Mouse (Mus musculus) stomach, postnatal 0 days (tissue): ENCODE measurements at regions not wholly inside any gene's neighbourhood (a gene's known extent, or its start where the extent isn't known, plus 50 kb on each side); places are given as distances from the start of the nearest gene placed in this dataset.

ENCODE experiments used
- ATAC-seq: fragments of 200-750 bp; cut with Nextera tagmentation; 2 replicates; pipeline ENCODE4 v1.8.0; 2017; ENCODE audit not compliant: low FRiP score, low TSS enrichment
- DNase-seq: peaks from one replicate; pipeline ENCODE4 v3.0.0-alpha.2; 2016; ENCODE audit warnings: low spot score
- H3K27ac ChIP-seq: fragments of 300-500 bp; sonication (generic); replicated peaks from 2 replicates; pipeline ENCODE4 v1.5.1; 2014; ENCODE audit warnings: mild to moderate bottlenecking, control low read depth
- H3K27me3 ChIP-seq: fragments of 300-500 bp; sonication (generic); 2 replicates; pipeline ENCODE4 v1.6.1; 2014; ENCODE audit warnings: low read length; ENCODE audit not compliant: control insufficient read depth, insufficient read depth
- H3K36me3 ChIP-seq: fragments of 300-500 bp; sonication (generic); 2 replicates; pipeline ENCODE4 v1.6.1; 2014; ENCODE audit warnings: low read length, mixed read lengths; ENCODE audit not compliant: control insufficient read depth, insufficient read depth
- H3K4me1 ChIP-seq: fragments of 300-500 bp; sonication (generic); replicated peaks from 2 replicates; pipeline ENCODE4 v1.6.1; 2014; ENCODE audit warnings: antibody characterized with exemption; ENCODE audit not compliant: control insufficient read depth, insufficient read depth
- H3K4me2 ChIP-seq: fragments of 300-500 bp; sonication (generic); replicated peaks from 2 replicates; pipeline ENCODE4 v1.6.1; 2014; ENCODE audit warnings: low read depth, mild to moderate bottlenecking, control low read depth, moderate library complexity
- H3K4me3 ChIP-seq: fragments of 300-500 bp; sonication (generic); 2 replicates; pipeline ENCODE4 v1.5.1; 2014; ENCODE audit warnings: low read depth, low read length, control low read depth
- H3K9ac ChIP-seq: fragments of 300-500 bp; sonication (generic); 2 replicates; pipeline ENCODE4 v1.6.1; 2014; ENCODE audit warnings: mild to moderate bottlenecking, low read length, control low read depth, mixed read lengths
- H3K9me3 ChIP-seq: fragments of 300-500 bp; sonication (generic); 2 replicates; pipeline ENCODE4 v1.6.1; 2016; ENCODE audit warnings: low read length; ENCODE audit not compliant: control insufficient read depth
- CTCF ChIP-seq: IDR thresholded peaks from 2 replicates; pipeline ENCODE4 v1.5.1; 2016; ENCODE audit warnings: antibody characterized with exemption, low read depth, mild to moderate bottlenecking, moderate library complexity
- EP300 ChIP-seq: optimal IDR thresholded peaks from 2 replicates; pipeline ENCODE3; 2016; ENCODE audit warnings: antibody characterized with exemption
- WGBS: fragments of 180-500 bp; shearing (Covaris S2); extraction: QIAGEN DNeasy Blood & Tissue Kit; methylation state at CpG from one replicate; pipeline ENCODE4 v1.1.7; 2014; 5-methylcytosine and 5-hydroxymethylcytosine counted together

DNA sequence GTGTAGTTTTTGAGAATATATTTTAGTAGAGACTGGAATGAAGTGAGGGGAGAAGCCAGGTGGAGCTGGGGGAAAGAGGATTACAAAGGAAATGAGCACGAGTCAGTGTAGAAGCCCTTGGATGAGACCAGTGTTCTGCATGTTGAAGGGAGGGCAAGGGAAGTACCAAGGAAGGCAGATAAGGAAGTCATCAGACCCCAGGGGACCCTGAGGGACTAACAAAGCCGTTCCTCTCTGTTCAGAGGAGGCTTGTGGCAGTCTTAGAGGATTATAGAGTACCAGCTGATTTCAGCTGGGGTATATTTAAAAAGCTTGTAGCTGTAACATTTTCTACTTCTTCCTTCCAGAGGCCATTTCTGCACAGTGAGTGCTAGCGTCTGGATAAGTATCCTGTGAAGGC lies 56.7 kb upstream of the Igsf9b start:
- DNase-seq (no peak), ATAC-seq (no peak)
- H3K4me1 ChIP-seq = no peaks in the 10 kb centered on the region
- H3K4me3 ChIP-seq = no peak overlapping the region
- no peaks in the 10 kb centered on the region for H3K9me3 ChIP-seq
- WGBS = 18% methylated on average over 3 of the region's 3 CpGs
- no peaks in the 10 kb centered on the region for H3K27me3 ChIP-seq
- no peak overlapping the region for H3K27ac ChIP-seq
- no peak overlapping the region for H3K4me2 ChIP-seq
- no peak for TF ChIP-seq CTCF
- no peak for TF ChIP-seq EP300
- no peaks in the 10 kb centered on the region for H3K36me3 ChIP-seq
- no peak overlapping the region for H3K9ac ChIP-seq

DNA sequence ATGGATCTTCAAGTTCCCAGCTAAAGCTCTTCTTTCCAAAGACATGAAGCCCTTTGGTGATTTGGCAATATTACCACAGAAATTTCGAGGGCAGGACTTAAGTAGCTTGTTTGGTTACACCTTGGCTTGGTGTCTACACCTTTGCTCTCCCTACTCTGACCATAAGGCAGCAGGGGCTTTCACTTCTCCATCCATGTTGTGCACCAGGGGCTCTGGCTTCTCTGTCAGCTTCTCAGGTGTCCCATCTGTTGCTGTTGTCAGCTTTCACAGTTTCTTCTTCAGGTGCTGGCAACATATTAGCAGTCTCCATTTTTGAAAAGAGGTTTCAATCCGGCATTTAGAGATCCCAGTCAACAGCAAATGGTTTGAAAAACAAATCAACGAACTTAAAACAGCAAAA lies 58.1 kb upstream of the Igsf9b start:
- no peaks in the 10 kb centered on the region for H3K9me3 ChIP-seq
- DNase-seq (no peak), ATAC-seq (no peak)
- TF ChIP-seq CTCF = no peak
- no peak overlapping the region for H3K27ac ChIP-seq
- H3K9ac ChIP-seq = no peak overlapping the region
- no peaks in the 10 kb centered on the region for H3K36me3 ChIP-seq
- H3K27me3 ChIP-seq = no peaks in the 10 kb centered on the region
- no peak overlapping the region for H3K4me3 ChIP-seq
- H3K4me1 ChIP-seq = no peaks in the 10 kb centered on the region
- H3K4me2 ChIP-seq = no peak overlapping the region
- WGBS = 71% methylated on average over 3 of the region's 3 CpGs

DNA sequence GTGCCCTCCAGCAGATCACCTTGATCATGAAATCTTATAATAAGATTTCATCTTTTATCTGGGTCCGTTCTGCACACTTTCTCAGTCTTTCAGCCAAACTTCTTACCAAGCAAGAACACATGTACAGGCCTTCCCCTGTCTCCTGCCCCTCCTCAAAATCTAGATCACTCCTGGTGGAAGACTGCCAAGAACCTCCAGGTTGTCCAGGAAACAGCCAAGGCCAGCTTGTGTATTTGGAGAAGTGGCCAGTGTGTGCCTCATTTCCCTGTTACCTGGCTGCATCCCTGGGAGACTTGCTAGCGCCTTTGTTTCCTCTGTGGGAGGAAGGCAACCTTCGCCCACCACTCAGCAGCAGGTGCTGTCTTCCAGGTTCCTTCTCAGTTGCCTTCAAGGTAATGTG lies 58.5 kb upstream of the Igsf9b start:
- no peaks in the 10 kb centered on the region for H3K36me3 ChIP-seq
- H3K4me3 ChIP-seq = no peak overlapping the region
- no peaks in the 10 kb centered on the region for H3K4me1 ChIP-seq
- 87% methylated on average over 3 of the region's 3 CpGs for WGBS
- no peak for TF ChIP-seq EP300
- no peak for TF ChIP-seq CTCF
- no peaks in the 10 kb centered on the region for H3K27me3 ChIP-seq
- no peak overlapping the region for H3K4me2 ChIP-seq
- no peak for ATAC-seq
- no peak for DNase-seq
- no peak overlapping the region for H3K27ac ChIP-seq
- H3K9me3 ChIP-seq = no peaks in the 10 kb centered on the region
- no peak overlapping the region for H3K9ac ChIP-seq

DNA sequence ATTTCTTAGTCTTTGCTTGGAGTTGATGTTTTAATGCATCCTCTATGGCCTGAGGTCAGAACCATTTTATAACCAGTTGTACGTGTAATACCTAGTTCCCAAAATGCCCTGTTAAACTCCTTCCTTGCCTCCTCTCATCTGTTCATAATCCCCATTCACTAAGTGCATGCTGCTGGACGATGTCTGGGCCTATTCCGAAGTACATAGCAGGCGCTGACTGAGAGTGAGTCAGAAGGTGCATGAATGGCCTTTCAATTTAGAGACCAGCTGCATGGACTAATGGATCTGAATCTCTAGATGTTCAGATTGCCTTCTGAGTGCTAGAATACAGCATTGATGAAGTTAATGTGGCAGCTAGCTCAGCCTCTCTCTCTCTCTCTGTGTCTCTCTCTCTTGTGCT lies 66.3 kb upstream of the Igsf9b start:
- no peaks in the 10 kb centered on the region for H3K9me3 ChIP-seq
- H3K4me1 ChIP-seq = no peaks in the 10 kb centered on the region
- no peak for TF ChIP-seq EP300
- TF ChIP-seq CTCF = no peak
- ATAC-seq = no peak
- no peak for DNase-seq
- H3K4me2 ChIP-seq = no peak overlapping the region
- WGBS = 77% methylated on average over 4 of the region's 4 CpGs
- no peaks in the 10 kb centered on the region for H3K27me3 ChIP-seq
- H3K36me3 ChIP-seq = no peaks in the 10 kb centered on the region
- no peak overlapping the region for H3K9ac ChIP-seq
- H3K4me3 ChIP-seq = no peak overlapping the region
- H3K27ac ChIP-seq = no peak overlapping the region

DNA sequence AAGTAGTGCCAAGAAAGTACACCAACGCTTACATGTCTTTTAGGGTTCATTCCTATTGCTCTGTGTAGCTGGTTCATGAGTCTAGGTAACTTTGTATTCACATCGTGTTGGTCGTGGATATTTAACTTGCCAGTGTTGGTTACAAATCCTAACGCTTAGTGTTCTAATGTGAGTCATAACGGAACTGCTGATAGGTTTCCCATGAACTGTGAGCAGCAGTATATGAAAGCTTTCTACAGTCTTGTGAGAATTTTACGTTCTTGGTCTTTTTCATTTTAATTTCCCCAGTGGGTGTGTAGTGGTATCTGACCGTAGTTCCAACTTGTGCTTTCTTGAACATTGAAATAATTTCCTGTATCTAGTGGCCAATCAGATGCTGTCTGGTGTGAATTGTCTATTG lies 71.5 kb upstream of the Igsf9b start:
- Histone ChIP-seq H3K27me3 (no peaks in the 10 kb centered on the region), H3K27ac (no peak overlapping the region), H3K4me1 (no peaks in the 10 kb centered on the region), H3K9ac (no peak overlapping the region), H3K4me2 (no peak overlapping the region), H3K9me3 (no peaks in the 10 kb centered on the region), H3K4me3 (no peak overlapping the region), H3K36me3 (no peaks in the 10 kb centered on the region)
- 91% methylated on average over 7 of the region's 7 CpGs for WGBS
- TF ChIP-seq EP300 (no peak), CTCF (no peak)
- ATAC-seq (no peak), DNase-seq (no peak)

DNA sequence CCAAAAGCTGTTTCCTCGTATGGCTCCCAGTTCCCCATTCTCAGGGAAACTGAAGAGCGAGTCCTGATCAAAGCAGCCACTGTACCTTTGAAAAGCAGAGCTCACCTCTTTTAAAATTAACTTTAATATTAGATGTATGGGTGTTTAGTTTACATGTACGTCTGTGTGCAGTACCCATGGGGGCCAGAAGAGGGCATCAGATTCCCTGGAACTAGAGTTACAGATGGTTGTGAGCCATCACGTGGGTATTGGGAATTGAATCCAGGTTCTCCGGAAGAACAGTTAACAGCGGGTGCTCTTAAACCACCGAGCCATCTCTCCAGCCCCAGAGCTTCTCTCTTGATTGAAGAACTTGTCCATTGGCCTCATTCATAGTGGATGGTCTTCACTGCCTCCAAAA lies 66.0 kb upstream of the Jam3 start:
- 79% methylated on average over 7 of the region's 7 CpGs for WGBS
- TF ChIP-seq EP300 (no peak), CTCF (peak; percentile 41)
- H3K36me3 ChIP-seq = no peaks in the 10 kb centered on the region
- ATAC-seq (no peak), DNase-seq (no peak)
- no peaks in the 10 kb centered on the region for H3K27me3 ChIP-seq
- H3K9ac ChIP-seq = no peak overlapping the region
- H3K27ac ChIP-seq = no peak overlapping the region
- no peak overlapping the region for H3K4me3 ChIP-seq
- no peaks in the 10 kb centered on the region for H3K4me1 ChIP-seq
- no peaks in the 10 kb centered on the region for H3K9me3 ChIP-seq
- H3K4me2 ChIP-seq = no peak overlapping the region

DNA sequence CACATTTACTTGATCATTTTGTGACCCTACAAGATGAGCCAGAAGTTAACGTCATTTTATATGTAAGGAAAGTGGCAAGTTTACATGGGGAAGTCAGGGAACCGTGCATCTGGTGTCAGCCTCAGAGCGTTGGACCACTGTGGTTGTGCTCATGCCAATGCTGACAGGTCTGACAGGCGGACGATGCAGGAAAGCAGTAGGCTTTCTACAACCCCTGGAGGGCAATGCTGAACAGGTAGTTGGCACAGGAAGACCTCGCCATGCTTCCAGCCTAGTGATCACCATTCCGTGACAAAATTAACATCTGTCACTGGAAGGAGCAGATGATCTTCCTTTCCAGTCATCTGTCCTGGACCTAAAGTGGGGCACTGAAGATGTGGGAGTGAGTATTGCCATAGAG lies 60.8 kb upstream of the Jam3 start:
- Histone ChIP-seq H3K27me3 (no peaks in the 10 kb centered on the region), H3K9ac (no peak overlapping the region), H3K4me2 (no peak overlapping the region), H3K36me3 (no peaks in the 10 kb centered on the region), H3K4me3 (no peak overlapping the region), H3K9me3 (no peaks in the 10 kb centered on the region), H3K27ac (no peak overlapping the region), H3K4me1 (no peaks in the 10 kb centered on the region)
- ATAC-seq (no peak), DNase-seq (no peak)
- TF ChIP-seq CTCF (no peak), EP300 (no peak)
- 85% methylated on average over 7 of the region's 7 CpGs for WGBS
